Mouse (Mus musculus) spleen, adult 2 months (tissue): ENCODE results near the gene Zfp770.
"Not testable (repeated sequence)": the region's sequence is repeated elsewhere in the genome, so short reads cannot be mapped to it uniquely, and the experiment has no call there.

Experiments
- CTCF ChIP-seq: fragments of 200-500 bp; IDR thresholded peaks from 2 replicates; pipeline ENCODE4 v1.5.1; 2011; ENCODE audit warnings: mild to moderate bottlenecking, inconsistent platforms; ENCODE audit not compliant: insufficient read depth, insufficient read length, insufficient replicate concordance; ENCODE audit errors: extremely low read depth
- POLR2A ChIP-seq: fragments of 200-500 bp; IDR thresholded peaks from 2 replicates; pipeline ENCODE4 v1.6.1; 2011; ENCODE audit warnings: low read depth, low read length, inconsistent platforms

DNA sequence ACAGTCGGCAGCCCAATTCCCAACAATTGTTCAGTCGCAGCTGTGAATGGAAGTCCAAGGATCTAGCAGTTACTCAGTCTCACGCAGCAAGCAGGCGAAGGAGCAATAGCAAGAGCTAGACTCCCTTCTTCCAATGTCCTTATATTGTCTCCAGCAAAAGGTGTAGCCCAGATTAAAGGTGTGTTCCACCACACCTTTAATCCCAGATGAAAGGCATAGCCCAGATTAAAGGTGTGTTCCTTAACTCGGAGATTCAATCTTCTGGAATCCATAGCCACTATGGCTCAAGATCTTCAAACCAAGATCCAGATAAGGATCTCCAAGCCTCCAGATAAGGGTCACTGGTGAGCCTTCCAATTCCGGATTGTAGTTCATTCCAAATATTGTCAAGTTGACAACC is 14.3 kb downstream of the Zfp770 start, which contains the start of gene Aqr:
- TF ChIP-seq CTCF, POLR2A: not testable (repeated sequence)
